Mouse (Mus musculus): ENCODE measurements around the gene Spata31d1d. TPM values are rescaled to one million over a fixed set of nuclear protein-coding genes. Genes with fewer than 3 reads are reported as not detected.
A peak's percentile ranks its signal among the peaks of the same experiment; 100 is the strongest.
"Not testable (repeated sequence)": the region's sequence is repeated elsewhere in the genome, so short reads cannot be mapped to it uniquely, and the experiment has no call there.

Gene Spata31d1d
- total and polyA plus RNA-seq, 3 experiments: not detected

DNA sequence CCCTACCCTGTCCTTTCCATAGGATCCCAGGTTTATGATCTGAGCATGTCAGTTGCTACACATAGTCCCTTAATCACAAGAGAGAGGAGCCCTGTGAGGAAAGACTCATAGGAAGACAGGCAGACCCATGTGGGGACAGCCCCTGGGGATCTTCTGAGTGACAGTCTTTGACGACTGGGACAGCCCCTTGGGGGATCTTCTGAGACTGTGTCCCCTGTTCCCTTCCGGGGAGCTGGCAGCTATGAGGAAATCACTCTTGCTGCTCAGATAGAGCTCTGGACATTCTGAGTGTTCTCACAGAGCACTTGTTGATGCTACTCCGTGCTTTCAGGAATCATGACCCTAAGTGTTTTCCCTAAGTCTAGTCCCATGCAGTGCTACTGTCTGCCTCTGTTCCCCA, 17.8 kb downstream of the Spata31d1d start:
- no peaks in the 10 kb centered on the region for H3K79me2 ChIP-seq (replicated peaks; ENCODE audit: control insufficient read depth, extremely low read depth, insufficient read depth, poor library complexity, severe bottlenecking)
- no peak overlapping the region for H3K27ac ChIP-seq (ENCODE audit: insufficient read depth, low read depth)
- H3K4me3 ChIP-seq (replicated peaks in 1 of 3; ENCODE audit: low read depth in 2 of 3, low read length in 2 of 3, poor library complexity in 1 of 3): no peak overlapping the region
- peaks cover 4% of the 10 kb centered on the region for H3K27me3 ChIP-seq (replicated peaks)
- H3K36me3 ChIP-seq (replicated peaks in 1 of 2; ENCODE audit: control insufficient read depth in 1 of 2, insufficient read depth in 1 of 2, low read length in 1 of 2): no peaks in the 10 kb centered on the region
- peaks cover 15 to 27% of the 10 kb centered on the region in 2 experiments for H3K4me1 ChIP-seq (ENCODE audit: control insufficient read depth in 1 of 2, insufficient read depth in 2 of 2)
- H3K4me2 ChIP-seq (ENCODE audit: insufficient read depth, low read depth, poor library complexity, severe bottlenecking): peak overlapping the region; percentile 64
- in situ Hi-C loops (cut with MboI; ENCODE audit: low pct_ligation_motif_present, low pct_unique_long_range_greater_than_20kb, low sequenced_read_pairs) (no loop called here), dilution Hi-C loops (cut with MboI; ENCODE audit: extremely low pct_ligation_motif_present, extremely low pct_unique_long_range_greater_than_20kb, low sequenced_read_pairs) (no loop called here)
- peak; percentile 64 for TF ChIP-seq ETS1 (conservative IDR thresholded peaks at IDR 0.05; ENCODE audit: low read depth, low read length)
- no peak for TF ChIP-seq GABPA (IDR thresholded peaks at IDR 0.05; ENCODE audit: insufficient replicate concordance, low read depth, low read length)
- peak; percentile 75 for TF ChIP-seq ELF1 (IDR thresholded peaks at IDR 0.05; ENCODE audit: low read depth, low read length)
- TF ChIP-seq JUN (IDR thresholded peaks at IDR 0.05; ENCODE audit: insufficient read depth, low read depth, low read length): no peak
- TF ChIP-seq UBTF (IDR thresholded peaks at IDR 0.05; ENCODE audit: low read depth, low read length): no peak
- TF ChIP-seq NRF1 (IDR thresholded peaks at IDR 0.05; ENCODE audit: low read depth, low read length): 0 out of 2 replicates have a peak, but pooled peaks have one; percentile 5
- TF ChIP-seq TCF12 (IDR thresholded peaks at IDR 0.05; ENCODE audit: low read depth, low read length): peak; percentile 53; the same call in 1 of the 2 replicates
- peak; percentile 59; the same call in 1 of the 2 replicates for TF ChIP-seq MEF2A (IDR thresholded peaks at IDR 0.05; ENCODE audit: borderline replicate concordance, low read depth, low read length)
- no peak for TF ChIP-seq POLR2A (IDR thresholded peaks at IDR 0.05; ENCODE audit: low read depth, low read length)
- 0 out of 2 replicates have a peak, but pooled peaks have one; percentile 37 for TF ChIP-seq TBP (conservative IDR thresholded peaks at IDR 0.05; ENCODE audit: low read depth, low read length)
- peak; percentile 74 for TF ChIP-seq IRF4 (IDR thresholded peaks at IDR 0.05; ENCODE audit: low read depth, low read length)
- no peak for TF ChIP-seq CTCF (conservative IDR thresholded peaks at IDR 0.05 in 1 of 2, IDR thresholded peaks at IDR 0.05 in 1 of 2; ENCODE audit: low read depth in 2 of 2, low read length in 2 of 2)
- TF ChIP-seq CHD2 (IDR thresholded peaks at IDR 0.05; ENCODE audit: low read length): no peak
- TF ChIP-seq CHD1 (IDR thresholded peaks at IDR 0.05; ENCODE audit: low read depth, low read length): no peak
- peak; percentile 33; the same call in 1 of the 2 replicates for TF ChIP-seq MYC (IDR thresholded peaks at IDR 0.05; ENCODE audit: low read depth, low read length)
- peak; percentile 81 for TF ChIP-seq EP300 (IDR thresholded peaks at IDR 0.05; ENCODE audit: low read length)
- TF ChIP-seq MAX (IDR thresholded peaks at IDR 0.05; ENCODE audit: low read length): no peak; the same call in 1 of the 2 replicates
- TF ChIP-seq SMC3 (IDR thresholded peaks at IDR 0.05; ENCODE audit: low read depth, low read length): no peak
- no peak overlapping the region for H3K9ac ChIP-seq (ENCODE audit: insufficient read depth, low read depth)
- peak; percentile 92 for DNase-seq (ENCODE audit: extremely low read depth)
- no peaks in the 10 kb centered on the region for H3K9me3 ChIP-seq (replicated peaks; ENCODE audit: low read length)

DNA sequence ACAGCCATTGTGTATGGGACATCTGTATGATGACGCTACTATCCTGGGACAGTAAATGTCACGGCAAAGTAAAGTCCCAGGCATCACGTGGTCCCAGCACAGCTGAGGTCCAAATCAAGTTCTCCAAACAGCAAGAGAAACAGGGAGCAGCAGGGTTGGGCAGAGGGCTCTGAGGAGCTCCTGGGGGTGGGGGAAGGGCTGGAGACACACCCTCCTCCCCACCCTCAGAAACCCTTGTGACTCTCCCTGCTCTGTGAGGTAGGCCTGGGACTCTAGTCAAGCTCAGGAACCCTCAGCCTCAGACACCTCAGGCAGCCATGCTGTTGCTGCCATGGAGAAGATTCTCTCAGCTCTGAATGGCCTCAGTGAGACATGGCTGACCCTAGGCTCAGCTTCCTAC, 19.6 kb downstream of the Spata31d1d start, which contains the start of gene Spata31d1b:
Spata31d1b (plus strand) TSS at position 301 of the 400 bp plus-strand sequence.
- H3K36me3 ChIP-seq (replicated peaks in 1 of 2; ENCODE audit: control insufficient read depth in 1 of 2, insufficient read depth in 1 of 2, low read length in 1 of 2); H3K4me3 ChIP-seq (replicated peaks in 1 of 3; ENCODE audit: low read depth in 2 of 3, low read length in 2 of 3, poor library complexity in 1 of 3); H3K9ac ChIP-seq (ENCODE audit: insufficient read depth, low read depth); H3K27me3 ChIP-seq (replicated peaks); in situ Hi-C loops (cut with MboI; ENCODE audit: low pct_ligation_motif_present, low pct_unique_long_range_greater_than_20kb, low sequenced_read_pairs); DNase-seq (ENCODE audit: extremely low read depth); dilution Hi-C loops (cut with MboI; ENCODE audit: extremely low pct_ligation_motif_present, extremely low pct_unique_long_range_greater_than_20kb, low sequenced_read_pairs); H3K27ac ChIP-seq (ENCODE audit: insufficient read depth, low read depth); H3K9me3 ChIP-seq (replicated peaks; ENCODE audit: low read length); H3K79me2 ChIP-seq (replicated peaks; ENCODE audit: control insufficient read depth, extremely low read depth, insufficient read depth, poor library complexity, severe bottlenecking); H3K4me2 ChIP-seq (ENCODE audit: insufficient read depth, low read depth, poor library complexity, severe bottlenecking): not testable (repeated sequence)
- peaks cover 15 to 25% of the 10 kb centered on the region in 2 experiments for H3K4me1 ChIP-seq (ENCODE audit: control insufficient read depth in 1 of 2, insufficient read depth in 2 of 2)
